Mouse (Mus musculus) brain, embryonic 18.5 days (tissue): Measurements from ENCODE around the gene Map1b.

ENCODE experiments used
- DNase-seq: peaks from one replicate; pipeline ENCODE4 v3.0.0-alpha.2; 2012; ENCODE audit warnings: low read depth, low spot score

The Map1b gene

GRCm38 (mm10) chr13:99528456-99528855 is 12.1 kb upstream of the Map1b start:
- no peak for DNase-seq

GRCm38 (mm10) chr13:99527936-99528335 is 11.6 kb upstream of the Map1b start:
- no peak for DNase-seq

GRCm38 (mm10) chr13:99525491-99525890 is 9.2 kb upstream of the Map1b start:
- no peak for DNase-seq

GRCm38 (mm10) chr13:99517836-99518235 is 1.5 kb upstream of the Map1b start:
- no peak for DNase-seq

GRCm38 (mm10) chr13:99515736-99516447 is 448 bp downstream of the Map1b start:
- DNase-seq, result no peak

- peak; percentile 67 for DNase-seq
Observed at GRCm38 (mm10) chr13:99514917-99515591, 1.3 kb downstream of the Map1b start.

GRCm38 (mm10) chr13:99513990-99514389 is 2.4 kb downstream of the Map1b start:
- DNase-seq, result no peak

- no peak for DNase-seq
Observed at GRCm38 (mm10) chr13:99513138-99513537, 3.2 kb downstream of the Map1b start.

GRCm38 (mm10) chr13:99509896-99510295 is 6.4 kb downstream of the Map1b start:
- no peak for DNase-seq

- no peak for DNase-seq
Observed at GRCm38 (mm10) chr13:99506580-99506962, 9.8 kb downstream of the Map1b start.

- DNase-seq, result no peak
Observed at GRCm38 (mm10) chr13:99505826-99506579, 10.3 kb downstream of the Map1b start.

- DNase-seq, result no peak
Observed at GRCm38 (mm10) chr13:99503370-99503979, 12.9 kb downstream of the Map1b start.

- DNase-seq, result no peak
Observed at GRCm38 (mm10) chr13:99502911-99503310, 13.4 kb downstream of the Map1b start.

GRCm38 (mm10) chr13:99502126-99502744 is 14.1 kb downstream of the Map1b start:
- no peak for DNase-seq

- DNase-seq, result no peak
Observed at GRCm38 (mm10) chr13:99501393-99501792, 14.9 kb downstream of the Map1b start.

- no peak for DNase-seq
Observed at GRCm38 (mm10) chr13:99500609-99501008, 15.7 kb downstream of the Map1b start.

GRCm38 (mm10) chr13:99499764-99500163 is 16.6 kb downstream of the Map1b start:
- no peak for DNase-seq

- no peak for DNase-seq
Observed at GRCm38 (mm10) chr13:99496106-99496505, 20.2 kb downstream of the Map1b start.

GRCm38 (mm10) chr13:99494416-99494815 is 21.9 kb downstream of the Map1b start:
- DNase-seq, result no peak

- no peak for DNase-seq
Observed at GRCm38 (mm10) chr13:99493304-99493904, 22.9 kb downstream of the Map1b start.

GRCm38 (mm10) chr13:99492619-99493303 is 23.6 kb downstream of the Map1b start:
- DNase-seq, result no peak
